Mouse (Mus musculus) hindbrain, embryonic 13.5 days (tissue): Measurements from ENCODE around the gene Kcna1. TPM values are rescaled to one million over a fixed set of nuclear protein-coding genes. Genes with fewer than 3 reads are reported as not detected.

Experiments
- ATAC-seq: fragments of 200-750 bp; cut with Nextera tagmentation; 2 replicates; pipeline ENCODE4 v1.8.0; 2017; ENCODE audit warnings: moderate TSS enrichment; ENCODE audit not compliant: low FRiP score
- H3K27ac ChIP-seq: fragments of 300-500 bp; sonication (generic); 2 replicates; pipeline ENCODE4 v1.5.1; 2015; ENCODE audit warnings: inconsistent platforms, mild to moderate bottlenecking, moderate library complexity
- H3K27me3 ChIP-seq: fragments of 300-500 bp; sonication (generic); 2 replicates; pipeline ENCODE4 v1.6.1; 2015; ENCODE audit warnings: mild to moderate bottlenecking, inconsistent platforms
- H3K36me3 ChIP-seq: fragments of 300-500 bp; sonication (generic); 2 replicates; pipeline ENCODE4 v1.6.1; 2015; ENCODE audit warnings: mild to moderate bottlenecking, inconsistent platforms
- H3K4me1 ChIP-seq: fragments of 300-500 bp; sonication (generic); replicated peaks from 2 replicates; pipeline ENCODE4 v1.6.1; 2015; ENCODE audit warnings: inconsistent platforms
- H3K4me2 ChIP-seq: fragments of 300-500 bp; sonication (generic); 2 replicates; pipeline ENCODE4 v1.6.1; 2015; ENCODE audit warnings: inconsistent platforms, mild to moderate bottlenecking, moderate library complexity
- H3K4me3 ChIP-seq: fragments of 300-500 bp; sonication (generic); 2 replicates; pipeline ENCODE4 v1.5.1; 2015; ENCODE audit warnings: mild to moderate bottlenecking, inconsistent platforms
- H3K9ac ChIP-seq: fragments of 300-500 bp; sonication (generic); 2 replicates; pipeline ENCODE4 v1.6.1; 2015; ENCODE audit warnings: mild to moderate bottlenecking, inconsistent platforms
- H3K9me3 ChIP-seq: fragments of 300-500 bp; sonication (generic); 2 replicates; pipeline ENCODE4 v1.6.1; 2016; ENCODE audit warnings: inconsistent platforms
- WGBS: fragments of 180-500 bp; shearing (Covaris S2); methylation state at CpG from one replicate; pipeline ENCODE4 v1.1.7; 2015; 5-methylcytosine and 5-hydroxymethylcytosine counted together
- polyA plus RNA-seq: library from polyadenylated mRNA; unstranded; fragments of >200 nt; fragmentation: Nextera tagmentation; extraction: Ambion mirVana; gene quantifications from 2 replicates; pipeline ENCODE4 v1.2.1, GENCODE M21; 2015

Kcna1 gene
- 2.9 and 3.2 TPM in 2 replicates for polyA plus RNA-seq

DNA sequence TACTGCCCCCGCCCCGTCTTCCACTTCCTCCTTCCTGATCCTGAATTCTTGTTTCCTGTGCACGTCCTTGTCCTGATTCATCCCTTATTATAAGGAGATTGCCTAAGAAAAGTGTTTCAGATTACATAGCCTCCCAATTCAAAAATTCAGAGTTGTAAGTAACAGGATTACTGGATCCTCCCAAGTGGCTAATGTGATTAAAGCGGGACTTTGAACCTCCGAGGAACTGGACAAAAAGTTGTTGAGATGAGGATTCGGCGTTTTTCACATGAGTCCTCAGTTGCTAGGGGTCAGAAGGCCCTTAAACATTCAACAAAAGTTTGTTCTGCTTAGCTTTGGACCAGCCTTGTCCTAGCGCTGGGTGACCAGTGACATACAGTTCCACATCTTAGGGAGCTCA, at the start of gene Kcna1:
Gene Kcna1 (minus strand): TSS at position 4 of the 400 bp plus-strand sequence.
- Histone ChIP-seq H3K36me3 (no peaks in the 10 kb centered on the region), H3K4me1 (peaks cover 44% of the 10 kb centered on the region), H3K4me3 (peak within 1 kb of the TSS; percentile 60), H3K9me3 (no peaks in the 10 kb centered on the region), H3K4me2 (peak within 1 kb of the TSS; percentile 98), H3K27ac (0 out of 2 replicates have a peak within 1 kb of the TSS, but pooled peaks have one; percentile 69), H3K9ac (peak within 1 kb of the TSS; percentile 75), H3K27me3 (peaks cover 45% of the 10 kb centered on the region)
- ATAC-seq: no peak
- 31% methylated on average over 8 of the region's 8 CpGs for WGBS

DNA sequence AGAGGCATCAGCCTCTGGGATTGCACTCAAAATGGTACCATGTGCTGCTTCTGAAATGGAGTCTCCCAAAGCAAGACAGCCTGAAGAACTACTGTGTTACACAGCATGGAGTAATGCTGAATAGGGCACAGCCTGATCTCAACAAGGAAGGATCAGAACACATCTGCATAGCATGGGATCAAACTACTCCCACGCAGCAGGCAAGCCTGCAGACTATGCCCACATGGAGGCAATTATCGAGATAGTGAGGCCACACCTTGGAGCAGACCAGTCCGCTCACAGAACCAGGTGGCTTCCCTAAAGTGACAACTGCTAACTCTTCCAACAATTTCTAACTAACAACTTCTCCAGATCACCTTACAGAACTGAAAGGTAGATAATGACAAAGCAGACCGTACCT, 40.9 kb upstream of the Kcna1 start:
- Histone ChIP-seq H3K27me3 (no peaks in the 10 kb centered on the region), H3K4me1 (no peaks in the 10 kb centered on the region), H3K9ac (no peak overlapping the region), H3K4me2 (no peak overlapping the region), H3K9me3 (no peaks in the 10 kb centered on the region), H3K27ac (no peak overlapping the region), H3K4me3 (no peak overlapping the region), H3K36me3 (no peaks in the 10 kb centered on the region)
- 80% methylated on average over 4 of the region's 4 CpGs for WGBS
- no peak for ATAC-seq

DNA sequence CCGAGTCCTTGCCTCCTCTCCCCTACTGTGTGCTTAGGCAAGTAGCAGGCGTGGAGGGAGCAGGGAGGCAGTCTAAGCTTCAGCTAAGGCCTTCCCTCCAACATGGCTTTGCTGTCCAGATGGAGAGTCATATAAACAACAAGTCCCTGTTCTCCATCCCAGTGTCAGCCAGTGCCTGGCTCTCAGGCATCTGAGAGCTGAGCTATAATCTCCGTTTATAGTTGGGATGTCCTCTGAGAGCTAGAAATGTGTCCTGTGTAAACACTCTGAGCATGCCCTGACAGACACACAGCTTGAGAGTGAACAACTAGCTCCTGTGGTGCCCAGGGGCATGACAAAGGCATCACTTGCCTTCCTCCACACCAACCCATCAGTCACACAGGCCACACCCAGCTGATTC, 39.0 kb upstream of the Kcna1 start:
- no peak overlapping the region for H3K4me3 ChIP-seq
- no peak overlapping the region for H3K4me2 ChIP-seq
- H3K9ac ChIP-seq: no peak overlapping the region
- H3K4me1 ChIP-seq: no peaks in the 10 kb centered on the region
- H3K36me3 ChIP-seq: no peaks in the 10 kb centered on the region
- H3K27me3 ChIP-seq: no peaks in the 10 kb centered on the region
- no peak overlapping the region for H3K27ac ChIP-seq
- no peak for ATAC-seq
- 70% methylated on average over 3 of the region's 3 CpGs for WGBS
- H3K9me3 ChIP-seq: no peaks in the 10 kb centered on the region

DNA sequence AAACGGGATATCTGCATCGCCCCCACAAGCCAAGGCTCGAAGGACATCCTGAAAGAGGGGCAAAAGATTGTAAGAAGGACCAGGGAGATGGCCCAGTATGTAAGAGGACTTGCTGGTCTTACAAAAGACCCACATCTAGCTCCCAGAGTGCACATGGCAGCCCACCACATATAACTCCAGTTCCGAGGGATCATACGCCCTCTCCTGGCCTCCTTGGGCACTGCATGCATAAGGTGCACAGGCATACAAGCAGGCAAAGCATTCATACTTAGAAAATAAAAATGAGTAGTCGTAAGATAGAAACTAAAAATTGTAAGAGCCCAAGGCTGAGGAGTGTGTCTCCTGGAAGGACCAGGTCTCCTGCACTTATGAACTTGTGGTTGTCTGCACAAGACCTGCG, 32.8 kb upstream of the Kcna1 start:
- Histone ChIP-seq H3K9me3 (no peaks in the 10 kb centered on the region), H3K27me3 (0 out of 2 replicates have a peak, but pooled peaks cover 3% of the 10 kb centered on the region), H3K9ac (no peak overlapping the region), H3K4me3 (no peak overlapping the region), H3K4me2 (no peak overlapping the region), H3K27ac (no peak overlapping the region), H3K36me3 (no peaks in the 10 kb centered on the region), H3K4me1 (no peaks in the 10 kb centered on the region)
- no peak for ATAC-seq
- 71% methylated on average over 7 of the region's 7 CpGs for WGBS

DNA sequence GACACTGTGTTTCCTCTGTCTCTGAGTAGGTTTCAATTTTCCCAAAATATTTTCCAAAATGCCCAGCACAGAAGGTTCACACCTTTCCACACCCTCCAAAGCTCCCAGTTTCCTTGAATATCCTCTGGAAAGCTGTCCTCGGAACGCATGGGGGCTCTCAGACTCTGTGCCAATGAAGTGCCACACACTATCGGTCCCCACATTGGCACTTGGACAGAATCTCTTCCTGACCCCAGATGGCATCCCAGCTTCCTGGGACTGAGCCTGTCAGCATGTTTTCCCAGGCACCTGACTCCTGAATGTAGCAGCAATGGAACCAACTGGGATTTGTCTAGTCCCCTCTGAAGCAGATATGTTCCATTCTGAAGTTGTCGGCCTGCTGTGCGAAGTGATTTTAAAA, 20.8 kb upstream of the Kcna1 start:
- H3K4me2 ChIP-seq: no peak overlapping the region
- no peak overlapping the region for H3K27ac ChIP-seq
- no peak overlapping the region for H3K9ac ChIP-seq
- H3K36me3 ChIP-seq: no peaks in the 10 kb centered on the region
- H3K4me3 ChIP-seq: no peak overlapping the region
- ATAC-seq: no peak
- 91% methylated on average over 5 of the region's 5 CpGs for WGBS
- no peaks in the 10 kb centered on the region for H3K9me3 ChIP-seq
- no peaks in the 10 kb centered on the region for H3K4me1 ChIP-seq
- peaks cover 9% of the 10 kb centered on the region for H3K27me3 ChIP-seq

DNA sequence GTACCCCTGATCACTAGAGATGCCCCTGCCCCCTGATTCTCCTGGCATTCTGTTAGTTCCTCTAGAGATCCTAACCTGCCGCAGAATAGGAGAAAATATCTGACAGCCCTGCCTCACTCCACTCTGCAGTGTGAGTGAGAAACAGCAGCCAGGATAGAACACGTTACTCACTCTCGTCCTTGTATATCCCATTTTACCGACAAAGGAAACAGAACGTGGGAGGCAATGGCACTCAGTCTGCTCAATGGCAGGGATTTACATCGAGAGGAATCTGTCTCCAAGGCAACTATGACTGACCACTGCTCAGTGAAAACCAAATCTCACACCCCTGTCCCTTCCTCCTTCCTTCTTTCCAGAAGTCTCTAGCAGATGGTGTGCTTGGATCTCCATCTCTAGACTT, 19.9 kb upstream of the Kcna1 start:
- H3K4me3 ChIP-seq: no peak overlapping the region
- H3K9me3 ChIP-seq: no peaks in the 10 kb centered on the region
- no peaks in the 10 kb centered on the region for H3K4me1 ChIP-seq
- no peak overlapping the region for H3K27ac ChIP-seq
- WGBS: 46% methylated on average over 6 of the region's 6 CpGs
- H3K36me3 ChIP-seq: no peaks in the 10 kb centered on the region
- peaks cover 9% of the 10 kb centered on the region for H3K27me3 ChIP-seq
- no peak for ATAC-seq
- no peak overlapping the region for H3K4me2 ChIP-seq
- no peak overlapping the region for H3K9ac ChIP-seq

DNA sequence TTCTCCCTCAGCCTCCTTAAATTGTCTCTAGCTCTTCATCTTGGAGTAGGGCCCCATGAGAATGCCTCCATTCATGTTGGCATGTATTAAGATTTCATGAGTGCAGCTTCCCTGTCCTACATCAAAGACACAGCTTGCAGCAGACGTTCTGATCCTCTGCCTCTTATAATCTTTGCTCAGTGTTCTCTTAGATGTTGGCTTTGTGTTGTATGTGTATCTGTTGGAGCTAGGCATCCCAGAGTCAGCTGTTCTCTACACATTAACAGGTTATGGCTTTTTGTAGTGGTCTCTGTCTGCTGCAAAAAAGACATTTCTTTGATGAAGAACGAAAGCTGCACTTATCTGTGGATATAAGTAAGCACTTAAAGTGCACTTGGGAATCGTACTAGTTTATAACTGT, 18.4 kb upstream of the Kcna1 start:
- whole genome bisulfite sequencing: 79% methylated on average over 3 of the region's 3 CpGs
- Histone ChIP-seq H3K4me2 (no peak overlapping the region), H3K4me3 (no peak overlapping the region), H3K27me3 (peaks cover 9% of the 10 kb centered on the region), H3K36me3 (no peaks in the 10 kb centered on the region), H3K27ac (no peak overlapping the region), H3K9ac (no peak overlapping the region), H3K9me3 (no peaks in the 10 kb centered on the region), H3K4me1 (no peaks in the 10 kb centered on the region)
- no peak for ATAC-seq

DNA sequence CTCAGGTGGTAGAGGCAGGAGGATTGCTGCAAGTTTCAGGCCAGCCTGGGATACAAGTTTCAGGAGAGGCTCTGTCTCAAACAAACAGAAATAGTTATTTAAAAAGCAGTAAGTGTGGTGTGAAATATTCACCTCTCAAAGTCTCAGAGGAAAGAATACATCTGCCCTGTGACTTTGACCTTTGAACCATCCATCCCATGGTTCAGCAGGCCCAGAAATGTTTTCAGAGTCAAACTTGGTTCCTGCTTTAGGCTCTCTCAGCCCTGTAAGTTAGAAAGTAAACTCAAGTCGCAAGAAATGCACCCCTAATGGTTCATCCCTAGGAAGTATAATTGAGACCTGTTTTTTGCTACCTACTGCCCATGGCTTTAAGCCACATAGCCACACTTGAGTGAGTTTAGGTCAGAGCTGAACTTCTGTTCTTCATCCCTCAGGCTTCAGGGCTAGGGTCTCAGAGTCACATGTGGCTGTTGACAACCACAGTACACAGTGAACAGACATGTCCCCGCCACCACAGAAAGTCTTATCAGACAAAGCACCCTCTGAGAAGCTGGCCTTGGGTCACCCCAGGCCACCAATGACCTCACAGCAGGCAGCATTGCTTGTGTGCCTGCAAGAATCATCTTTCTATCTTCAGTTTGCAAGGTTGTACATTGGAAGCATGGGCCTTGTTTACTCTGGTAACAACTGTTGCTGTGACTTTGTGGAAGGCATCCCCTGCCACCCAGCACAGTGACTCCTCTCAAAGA, 11.6 kb upstream of the Kcna1 start:
- no peak for ATAC-seq
- Histone ChIP-seq H3K27me3 (no peaks in the 10 kb centered on the region), H3K27ac (no peak overlapping the region), H3K4me3 (no peak overlapping the region), H3K9ac (no peak overlapping the region), H3K9me3 (no peaks in the 10 kb centered on the region), H3K4me2 (no peak overlapping the region), H3K36me3 (no peaks in the 10 kb centered on the region), H3K4me1 (no peaks in the 10 kb centered on the region)
- WGBS: 70% methylated on average over 2 of the region's 2 CpGs

DNA sequence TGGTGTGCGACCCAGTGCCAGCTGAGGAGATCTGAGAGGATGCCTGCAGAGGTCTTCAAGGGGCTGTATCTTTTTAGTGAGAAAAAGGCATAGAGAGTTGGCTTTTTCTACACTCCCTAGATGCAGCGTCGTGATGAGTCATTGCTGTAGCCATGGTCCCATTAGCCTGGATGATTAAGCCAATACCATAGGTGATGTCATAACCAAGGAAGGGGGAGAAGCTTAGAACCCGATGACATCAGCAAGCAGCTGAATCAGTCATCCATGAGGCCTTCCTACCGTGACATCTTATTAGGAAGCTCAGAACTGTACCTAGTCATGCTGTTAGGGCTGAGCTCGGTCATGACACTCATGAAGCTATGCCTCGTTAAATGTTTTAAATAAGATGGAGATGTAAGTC, 7.4 kb upstream of the Kcna1 start:
- Histone ChIP-seq H3K4me2 (no peak overlapping the region), H3K4me3 (no peak overlapping the region), H3K27ac (no peak overlapping the region), H3K9ac (no peak overlapping the region), H3K4me1 (peaks cover 7% of the 10 kb centered on the region; the same call in 1 of the 2 replicates), H3K27me3 (no peaks in the 10 kb centered on the region), H3K36me3 (no peaks in the 10 kb centered on the region), H3K9me3 (no peaks in the 10 kb centered on the region)
- WGBS: 89% methylated on average over 7 of the region's 7 CpGs
- ATAC-seq: no peak

DNA sequence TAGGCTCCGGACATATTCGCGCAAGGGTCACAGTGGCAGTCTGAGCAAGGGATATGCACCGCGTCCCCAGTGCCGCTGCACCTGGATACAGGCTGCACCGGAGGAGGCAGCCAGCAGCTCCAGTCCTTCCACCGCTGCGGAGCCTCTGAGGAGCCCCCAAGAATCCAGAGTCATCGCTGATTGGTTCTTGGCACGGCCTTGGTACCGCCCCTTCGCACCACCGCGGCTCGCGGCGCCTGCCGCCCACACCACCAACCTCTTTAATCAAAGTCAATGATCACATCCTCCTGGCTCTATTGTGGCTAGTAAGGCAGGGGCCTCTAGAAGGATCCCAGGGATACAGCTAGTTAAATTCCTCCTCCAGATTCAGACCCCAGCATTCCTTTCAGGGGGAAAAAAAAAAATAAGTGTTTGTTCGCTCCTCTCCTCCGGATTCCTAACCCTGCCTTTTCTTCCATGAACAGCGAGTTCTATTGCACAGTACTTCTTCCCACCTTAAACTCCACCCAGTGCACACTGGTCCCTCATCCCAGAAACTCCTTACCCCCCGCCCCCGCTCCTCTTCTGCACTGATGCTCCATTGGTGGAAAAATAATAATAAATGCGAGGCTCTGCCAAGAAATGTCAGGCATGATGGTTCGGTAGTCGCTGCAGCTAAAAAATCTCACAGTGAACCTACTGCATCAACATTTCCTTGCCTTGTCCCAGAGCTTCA, 383 bp downstream of the Kcna1 start:
- H3K27me3 ChIP-seq: peaks cover 49% of the 10 kb centered on the region
- H3K4me1 ChIP-seq: peaks cover 44% of the 10 kb centered on the region
- H3K27ac ChIP-seq: 0 out of 2 replicates have a peak overlapping the region, but pooled peaks have one; percentile 69
- H3K4me2 ChIP-seq: peak overlapping the region; percentile 98
- H3K9ac ChIP-seq: peak overlapping the region; percentile 75
- H3K4me3 ChIP-seq: peak overlapping the region; percentile 60
- no peaks in the 10 kb centered on the region for H3K9me3 ChIP-seq
- WGBS: under 1% methylated on average over 27 of the region's 27 CpGs
- no peaks in the 10 kb centered on the region for H3K36me3 ChIP-seq
- ATAC-seq: peak; percentile 90

DNA sequence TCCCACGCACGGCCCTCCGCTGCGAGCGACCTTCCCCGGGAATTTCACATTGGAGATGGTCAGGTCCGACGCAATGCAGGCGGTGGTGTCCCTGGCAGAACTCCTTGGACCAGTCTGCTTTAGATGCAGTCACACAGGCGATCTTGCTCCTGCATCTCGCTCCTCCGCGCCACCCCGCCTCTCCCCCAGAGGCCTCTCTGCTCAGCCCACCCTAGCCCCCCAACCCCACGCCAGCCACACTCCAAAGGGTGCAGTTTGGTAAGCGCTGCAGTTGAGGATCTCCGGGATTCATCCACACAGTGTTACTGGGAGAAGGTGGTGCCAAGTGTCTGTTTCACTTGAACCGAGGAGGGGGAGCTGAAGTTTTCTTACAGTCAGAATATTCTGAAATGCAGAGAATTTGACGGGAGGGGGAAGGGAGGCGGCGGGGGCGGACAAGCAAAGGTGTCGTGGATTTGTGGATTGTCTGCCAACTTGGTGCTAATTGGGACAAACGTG, 1.1 kb downstream of the Kcna1 start:
- peak overlapping the region; percentile 75 for H3K9ac ChIP-seq
- no peaks in the 10 kb centered on the region for H3K36me3 ChIP-seq
- peaks cover 49% of the 10 kb centered on the region for H3K27me3 ChIP-seq
- peak overlapping the region; percentile 60 for H3K4me3 ChIP-seq
- no peaks in the 10 kb centered on the region for H3K9me3 ChIP-seq
- peak; percentile 62 for ATAC-seq
- H3K27ac ChIP-seq: peak overlapping the region; percentile 69; the same call in 1 of the 2 replicates
- peak overlapping the region; percentile 98 for H3K4me2 ChIP-seq
- WGBS: under 1% methylated on average over 22 of the region's 24 CpGs
- H3K4me1 ChIP-seq: peaks cover 44% of the 10 kb centered on the region

DNA sequence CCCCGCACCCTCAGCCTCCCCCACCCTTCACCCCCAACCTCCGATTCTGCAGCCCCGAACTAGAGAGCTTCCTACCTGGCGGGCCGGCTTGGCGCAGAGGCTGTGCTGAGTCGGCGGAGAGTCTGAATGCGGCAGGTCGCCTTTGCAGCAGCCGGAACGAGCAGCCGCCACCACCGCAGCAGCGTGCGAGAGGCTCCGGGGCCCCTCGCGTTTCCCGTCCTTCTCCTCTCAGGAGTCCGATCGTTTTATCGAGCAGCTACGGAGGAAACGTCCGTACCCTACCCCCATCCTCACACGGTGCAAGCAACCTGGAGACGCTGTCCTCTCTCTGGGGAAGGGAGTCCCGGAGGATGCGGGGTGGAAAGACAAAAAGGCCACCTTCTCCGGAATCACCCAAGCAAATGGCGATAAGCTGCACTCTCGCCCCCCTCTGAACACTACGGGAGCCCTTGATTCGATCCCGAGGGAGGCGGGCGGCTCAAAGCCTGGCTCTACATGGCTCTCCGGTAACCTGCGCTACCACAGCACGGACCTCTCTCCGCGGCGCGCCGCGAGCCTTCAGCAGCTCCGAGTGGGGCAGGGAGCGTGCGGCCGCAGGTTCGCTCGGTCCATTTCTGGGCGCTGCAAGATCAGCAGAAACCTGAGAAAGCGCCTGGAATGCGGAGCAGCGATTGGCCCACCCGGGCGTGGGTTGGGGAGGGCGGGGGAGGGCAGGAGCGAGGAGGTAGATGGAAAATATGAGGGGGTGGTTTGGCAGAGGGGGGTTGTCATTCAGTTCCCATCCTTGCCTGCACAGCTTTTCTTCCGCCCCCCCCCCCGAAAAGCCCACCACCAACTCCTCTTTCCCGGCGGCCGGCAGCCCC, 1.8 kb downstream of the Kcna1 start:
- Histone ChIP-seq H3K36me3 (no peaks in the 10 kb centered on the region), H3K4me2 (peak overlapping the region; percentile 98), H3K27me3 (peaks cover 54% of the 10 kb centered on the region), H3K9ac (peak overlapping the region; percentile 75), H3K27ac (peak overlapping the region; percentile 69; the same call in 1 of the 2 replicates), H3K9me3 (no peaks in the 10 kb centered on the region), H3K4me3 (peak overlapping the region; percentile 60), H3K4me1 (peaks cover 44% of the 10 kb centered on the region)
- WGBS: under 1% methylated on average over 61 of the region's 66 CpGs
- ATAC-seq: peak; percentile 65
